Comparison of ENCODE assay signal across 8 mouse cellular contexts in genomic region chr3:84542450-84542849, GRCm38 (mm10). TPM values are rescaled to one million over a fixed set of nuclear protein-coding genes. Genes with fewer than 3 reads are reported as not detected.
DNase-seq lines count a peak whose midpoint lies in the region; ATAC-seq and TF ChIP-seq lines count a peak whose summit lies in the region.
"Not testable (repeated sequence)": the region's sequence is repeated elsewhere in the genome, so short reads cannot be mapped to it uniquely, and the experiment has no call there.

No protein-coding gene starts in this region.

- not testable (repeated sequence) for H3K4me1 ChIP-seq in heart, postnatal 0 days (ENCODE audit: control insufficient read depth, insufficient read depth)
- H3K4me1 ChIP-seq in liver, embryonic 13.5 days (replicated peaks): peaks cover 20% of the 10 kb centered on the region

- not testable (repeated sequence) for H3K9ac ChIP-seq in heart, postnatal 0 days (replicated peaks; ENCODE audit: low read depth, low read length); liver, embryonic 13.5 days

- not testable (repeated sequence) for ATAC-seq in heart, postnatal 0 days (ENCODE audit: insufficient read depth, low read depth); liver, embryonic 13.5 days (ENCODE audit: low read depth)
- ATAC-seq in neutrophil, adult 5-6 weeks (ENCODE audit: extremely low read depth, insufficient number of reproducible peaks, low FRiP score, poor library complexity, severe bottlenecking): peak; percentile 71

- H3K27ac ChIP-seq in heart, postnatal 0 days (ENCODE audit: low read depth); liver, embryonic 13.5 days: not testable (repeated sequence)

- not testable (repeated sequence) for H3K4me3 ChIP-seq in heart, postnatal 0 days (ENCODE audit: low read depth, low read length); liver, embryonic 13.5 days (replicated peaks)

- H3K9me3 ChIP-seq in heart, postnatal 0 days (replicated peaks; ENCODE audit: control insufficient read depth, low read length); liver, embryonic 13.5 days (replicated peaks): not testable (repeated sequence)

- TF ChIP-seq CTCF in heart, postnatal 0 days (IDR thresholded peaks at IDR 0.05; ENCODE audit: low read depth): peak; percentile 74

- H3K36me3 ChIP-seq in heart, postnatal 0 days (replicated peaks; ENCODE audit: control insufficient read depth, insufficient read depth, low read length); liver, embryonic 13.5 days: not testable (repeated sequence)

- TF ChIP-seq EP300 in heart, postnatal 0 days (IDR thresholded peaks at IDR 0.05; ENCODE audit: low read depth): not testable (repeated sequence)

- DNase-seq in CD4-positive helper T cell, adult 2 months (ENCODE audit: low read depth, low spot score): peak; percentile 56
- DNase-seq in adrenal gland, postnatal 25 days: peak; percentile 59
- peak; percentile 35 for DNase-seq in embryo, embryonic 11.5 days (ENCODE audit: low read depth, low spot score)
- not testable (repeated sequence) for DNase-seq in heart, postnatal 0 days (ENCODE audit: low spot score)
- peak; percentile 44 for DNase-seq in large intestine, adult 2 months (ENCODE audit: low read depth, low spot score)
- DNase-seq in liver, embryonic 13.5 days: peak; percentile 27
- DNase-seq in testis, postnatal 10 days (ENCODE audit: low spot score): peak; percentile 78

- WGBS in heart, postnatal 0 days: 21% methylated on average over 3 of the region's 3 CpGs
- WGBS in large intestine, adult 2 months: 6% methylated on average over 3 of the region's 3 CpGs
- 7% methylated on average over 3 of the region's 3 CpGs for whole genome bisulfite sequencing in liver, embryonic 13.5 days (ENCODE audit: insufficient replicate concordance)

- H3K4me2 ChIP-seq in heart, postnatal 0 days (ENCODE audit: low read depth, low read length); liver, embryonic 13.5 days: not testable (repeated sequence)

- not testable (repeated sequence) for H3K27me3 ChIP-seq in heart, postnatal 0 days (ENCODE audit: control insufficient read depth, insufficient read depth, low read length); liver, embryonic 13.5 days

RNA-seq across cellular contexts. Expression of gene Arfip1, which starts 40.0 kb away (rescaled TPM):
- total RNA-seq in adrenal gland, postnatal 25 days (2021): 48.2 and 58.0 TPM in 2 replicates
- total RNA-seq in heart, postnatal 0 days (2014; rRNA removed; ENCODE audit: low replicate concordance): 10.9 and 45.6 TPM in 2 replicates
- 41.0 and 42.1 TPM in 2 replicates for polyA plus RNA-seq in heart, postnatal 0 days (2015; fragmentation: Nextera tagmentation; extraction: Ambion mirVana)
- polyA plus RNA-seq in large intestine, adult 2 months (2012; rRNA removed): 12.0 and 18.1 TPM in 2 replicates
- polyA plus RNA-seq in liver, embryonic 13.5 days (2015; fragmentation: Nextera tagmentation; extraction: Ambion mirVana): 14.2 and 16.8 TPM in 2 replicates
- 122 and 128 TPM in 2 replicates for total RNA-seq in neutrophil, adult 5-6 weeks (2017)

RNA-seq across cellular contexts. Expression of gene Tigd4, which starts 50.9 kb away (rescaled TPM):
- 0.18 TPM in 1 of 2 replicates, not detected in the other for total RNA-seq in adrenal gland, postnatal 25 days (2021)
- 0.15 and 1.3 TPM in 2 replicates for total RNA-seq in heart, postnatal 0 days (2014; rRNA removed; ENCODE audit: low replicate concordance)
- 0.29 and 0.34 TPM in 2 replicates for polyA plus RNA-seq in heart, postnatal 0 days (2015; fragmentation: Nextera tagmentation; extraction: Ambion mirVana)
- 0.07 TPM in 1 of 2 replicates, not detected in the other for polyA plus RNA-seq in large intestine, adult 2 months (2012; rRNA removed)
- 0.08 TPM in 1 of 2 replicates, not detected in the other for polyA plus RNA-seq in liver, embryonic 13.5 days (2015; fragmentation: Nextera tagmentation; extraction: Ambion mirVana)
- not detected in 2 replicates for total RNA-seq in neutrophil, adult 5-6 weeks (2017)
